Mouse (Mus musculus): ENCODE results near the gene Ssr4.
A peak's percentile ranks its signal among the peaks of the same experiment; 100 is the strongest.

Ssr4 gene

DNA sequence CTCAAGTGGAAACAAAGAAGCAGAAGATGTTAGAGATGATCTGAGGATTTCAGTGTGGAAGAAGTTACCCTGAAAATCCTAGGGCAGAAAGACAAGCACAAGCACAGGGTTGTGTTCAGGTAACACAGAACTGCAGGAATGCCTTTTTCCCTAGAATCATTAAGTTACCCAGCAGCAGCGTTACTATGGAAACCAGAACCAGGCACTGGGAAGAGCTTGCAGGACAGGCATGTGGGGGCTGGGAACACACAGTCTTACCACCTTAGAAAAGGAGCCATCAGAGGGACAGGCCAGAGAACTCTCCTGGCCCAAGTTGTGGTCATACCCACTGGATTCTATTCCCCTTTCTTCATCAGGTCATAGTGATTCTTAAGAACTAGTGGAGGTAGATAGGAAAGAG is 19.0 kb downstream of the Ssr4 start:
- DNase-seq (ENCODE audit: low read depth, low spot score): peak; percentile 79

GRCm38 (mm10) chrX:73815072-73815471 is 28.2 kb downstream of the Ssr4 start:
- DNase-seq (ENCODE audit: low read depth, low spot score): peak; percentile 24

DNA sequence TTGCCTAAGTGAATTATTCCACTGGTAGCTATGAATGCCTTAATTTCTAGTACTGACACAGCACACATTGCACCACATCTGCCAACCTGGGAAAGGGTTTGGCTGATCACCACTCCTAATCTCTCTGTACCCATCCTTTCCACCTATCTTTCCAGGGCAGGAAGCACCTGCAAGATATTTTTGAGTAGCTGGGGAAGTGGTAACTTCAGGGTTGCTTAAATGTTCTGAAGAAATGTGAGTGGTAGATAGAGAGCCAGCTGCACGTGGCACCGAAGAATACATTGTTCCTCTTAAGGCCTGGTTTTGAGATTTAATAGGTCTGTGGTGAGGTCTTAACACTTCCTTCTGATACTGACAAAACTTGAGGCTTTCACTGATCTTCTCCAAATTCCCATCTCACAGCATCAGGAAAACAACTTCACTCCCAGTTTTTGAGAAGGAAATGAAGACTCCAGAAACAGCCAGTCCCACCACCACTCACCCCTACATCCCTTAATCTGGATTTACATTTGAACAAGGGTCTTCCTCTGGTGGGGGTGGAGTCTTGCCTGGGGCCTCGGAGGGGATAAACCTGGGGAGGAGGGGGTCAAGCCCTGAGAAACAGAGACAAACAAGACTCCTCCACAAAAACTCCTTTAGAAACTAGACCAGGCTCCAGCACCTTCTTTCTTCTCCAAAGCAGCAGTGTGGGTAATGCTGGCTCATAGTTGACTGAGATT is 29.9 kb downstream of the Ssr4 start:
- DNase-seq (ENCODE audit: low read depth, low spot score): no peak

DNA sequence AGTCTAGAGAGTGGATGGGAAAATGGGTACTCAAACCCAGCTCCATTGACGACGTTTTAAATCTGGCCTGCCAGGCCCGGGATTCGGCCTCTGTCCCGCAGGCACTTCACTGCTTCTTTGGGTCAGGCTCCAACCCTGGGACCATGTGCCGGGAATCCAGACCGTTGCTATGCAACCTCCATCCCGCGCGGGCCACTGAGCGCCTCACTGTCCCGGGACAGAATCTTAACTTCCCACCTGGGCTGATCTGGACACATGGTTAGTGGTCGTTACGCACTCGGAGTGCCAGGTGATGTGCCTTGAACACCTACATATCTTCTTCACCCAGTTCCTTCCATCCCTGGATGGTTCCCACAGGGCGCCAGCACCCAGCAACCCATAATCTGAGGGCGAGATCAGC is 36.9 kb downstream of the Ssr4 start:
- peak; percentile 16 for DNase-seq (ENCODE audit: low read depth, low spot score)

GRCm38 (mm10) chrX:73824185-73825151 is 37.6 kb downstream of the Ssr4 start, which contains the start of gene Pdzd4:
Pdzd4 (minus strand) TSS chrX:73824969.
- DNase-seq (ENCODE audit: low read depth, low spot score): peak; percentile 88

- no peak for DNase-seq (ENCODE audit: low read depth, low spot score)
Measured at GRCm38 (mm10) chrX:73835731-73836130, 48.9 kb downstream of the Ssr4 start.

DNA sequence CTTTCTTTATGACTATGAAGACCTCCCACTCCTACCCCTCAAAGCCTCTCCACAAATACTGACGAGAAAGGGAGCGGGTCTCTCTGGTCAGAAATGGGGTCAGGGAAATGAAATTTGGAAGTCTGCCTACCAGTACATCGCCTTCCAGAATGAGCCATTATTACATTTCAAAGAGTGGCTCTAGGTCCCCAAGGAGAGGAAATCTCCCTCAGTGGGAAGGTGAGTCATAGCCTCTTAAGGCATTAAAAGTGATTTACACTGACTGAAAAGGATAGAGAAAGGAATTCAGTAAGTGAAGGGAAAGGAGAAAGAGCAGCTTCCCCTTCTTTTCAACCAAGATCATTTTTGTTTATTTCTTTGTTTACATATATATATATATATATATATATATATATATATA is 49.9 kb downstream of the Ssr4 start:
- no peak for DNase-seq (ENCODE audit: low read depth, low spot score)
